Mouse (Mus musculus) forebrain, embryonic 12.5 days (tissue): Measurements from ENCODE around the gene Shroom3. TPM values are rescaled to one million over a fixed set of nuclear protein-coding genes. Genes with fewer than 3 reads are reported as not detected.

Experiments used
- ATAC-seq: fragments of 200-750 bp; cut with Nextera tagmentation; 2 replicates; pipeline ENCODE4 v1.8.0; 2017; ENCODE audit warnings: moderate TSS enrichment; ENCODE audit not compliant: low FRiP score
- H3K27ac ChIP-seq: fragments of 300-500 bp; sonication (generic); 2 replicates; pipeline ENCODE4 v1.5.1; 2016; ENCODE audit warnings: mild to moderate bottlenecking
- H3K27me3 ChIP-seq: fragments of 300-500 bp; sonication (generic); 2 replicates; pipeline ENCODE4 v1.6.1; 2016; ENCODE audit warnings: mild to moderate bottlenecking
- H3K36me3 ChIP-seq: fragments of 300-500 bp; sonication (generic); replicated peaks from 2 replicates; pipeline ENCODE4 v1.6.1; 2016; ENCODE audit warnings: mild to moderate bottlenecking
- H3K4me1 ChIP-seq: fragments of 300-500 bp; sonication (generic); 2 replicates; pipeline ENCODE4 v1.6.1; 2016
- H3K4me2 ChIP-seq: fragments of 300-500 bp; sonication (generic); 2 replicates; pipeline ENCODE4 v1.6.1; 2016; ENCODE audit warnings: mild to moderate bottlenecking, moderate library complexity
- H3K4me3 ChIP-seq: fragments of 300-500 bp; sonication (generic); replicated peaks from 2 replicates; pipeline ENCODE4 v1.5.1; 2016; ENCODE audit warnings: mild to moderate bottlenecking
- H3K9ac ChIP-seq: fragments of 300-500 bp; sonication (generic); 2 replicates; pipeline ENCODE4 v1.6.1; 2016; ENCODE audit warnings: mild to moderate bottlenecking
- H3K9me3 ChIP-seq: fragments of 300-500 bp; sonication (generic); 2 replicates; pipeline ENCODE4 v1.6.1; 2016
- WGBS: fragments of 180-500 bp; shearing (Covaris S2); methylation state at CpG from one replicate; pipeline ENCODE4 v1.1.7; 2016; 5-methylcytosine and 5-hydroxymethylcytosine counted together
- polyA plus RNA-seq: library from polyadenylated mRNA; unstranded; fragments of >200 nt; fragmentation: Nextera tagmentation; extraction: Ambion mirVana; gene quantifications from 2 replicates; pipeline ENCODE4 v1.2.1, GENCODE M21; 2016

Shroom3 gene
- polyA plus RNA-seq, 1 experiment from 2014 or later, result 6.6 TPM

GRCm38 (mm10) chr5:92763546-92763952, 80.3 kb downstream of the Shroom3 start:
- Histone ChIP-seq H3K4me2 (no peak overlapping the region), H3K27me3 (no peaks in the 10 kb centered on the region), H3K4me1 (no peaks in the 10 kb centered on the region), H3K27ac (no peak overlapping the region), H3K9me3 (no peaks in the 10 kb centered on the region), H3K4me3 (no peak overlapping the region), H3K9ac (no peak overlapping the region), H3K36me3 (no peaks in the 10 kb centered on the region)
- ATAC-seq, result no peak
- 61% methylated on average over 4 of the region's 4 CpGs for WGBS

GRCm38 (mm10) chr5:92766301-92766700, 83.1 kb downstream of the Shroom3 start:
- no peak overlapping the region for H3K9ac ChIP-seq
- no peaks in the 10 kb centered on the region for H3K9me3 ChIP-seq
- no peaks in the 10 kb centered on the region for H3K36me3 ChIP-seq
- no peaks in the 10 kb centered on the region for H3K4me1 ChIP-seq
- H3K27me3 ChIP-seq, result no peaks in the 10 kb centered on the region
- no peak for ATAC-seq
- H3K4me2 ChIP-seq, result no peak overlapping the region
- no peak overlapping the region for H3K27ac ChIP-seq
- H3K4me3 ChIP-seq, result no peak overlapping the region
- WGBS, result 82% methylated on average over 4 of the region's 4 CpGs

GRCm38 (mm10) chr5:92767194-92767777, 84.1 kb downstream of the Shroom3 start:
- H3K36me3 ChIP-seq, result no peaks in the 10 kb centered on the region
- no peaks in the 10 kb centered on the region for H3K4me1 ChIP-seq
- H3K27me3 ChIP-seq, result no peaks in the 10 kb centered on the region
- no peak overlapping the region for H3K27ac ChIP-seq
- no peaks in the 10 kb centered on the region for H3K9me3 ChIP-seq
- no peak overlapping the region for H3K9ac ChIP-seq
- WGBS, result 58% methylated on average over 7 of the region's 7 CpGs
- no peak overlapping the region for H3K4me2 ChIP-seq
- ATAC-seq, result no peak
- no peak overlapping the region for H3K4me3 ChIP-seq

- H3K27me3 ChIP-seq, result no peaks in the 10 kb centered on the region
- H3K9ac ChIP-seq, result no peak overlapping the region
- no peak overlapping the region for H3K4me3 ChIP-seq
- no peak for ATAC-seq
- no peaks in the 10 kb centered on the region for H3K36me3 ChIP-seq
- 78% methylated on average over 6 of the region's 6 CpGs for WGBS
- no peak overlapping the region for H3K4me2 ChIP-seq
- no peaks in the 10 kb centered on the region for H3K4me1 ChIP-seq
- no peak overlapping the region for H3K27ac ChIP-seq
- no peaks in the 10 kb centered on the region for H3K9me3 ChIP-seq
These were observed 84.6 kb downstream of the Shroom3 start for GRCm38 (mm10) chr5:92767857-92768291.

GRCm38 (mm10) chr5:92773821-92774220, 90.6 kb downstream of the Shroom3 start:
- H3K4me2 ChIP-seq, result no peak overlapping the region
- no peak for ATAC-seq
- no peaks in the 10 kb centered on the region for H3K36me3 ChIP-seq
- no peaks in the 10 kb centered on the region for H3K27me3 ChIP-seq
- no peaks in the 10 kb centered on the region for H3K4me1 ChIP-seq
- no peak overlapping the region for H3K9ac ChIP-seq
- H3K27ac ChIP-seq, result no peak overlapping the region
- no peaks in the 10 kb centered on the region for H3K9me3 ChIP-seq
- H3K4me3 ChIP-seq, result no peak overlapping the region
- 80% methylated on average over 3 of the region's 3 CpGs for WGBS

- Histone ChIP-seq H3K9me3 (no peaks in the 10 kb centered on the region), H3K4me1 (no peaks in the 10 kb centered on the region), H3K36me3 (no peaks in the 10 kb centered on the region), H3K4me3 (no peak overlapping the region), H3K4me2 (no peak overlapping the region), H3K27me3 (no peaks in the 10 kb centered on the region), H3K9ac (no peak overlapping the region), H3K27ac (no peak overlapping the region)
- ATAC-seq, result no peak
- WGBS, result 58% methylated on average over 2 of the region's 2 CpGs
These were observed 91.2 kb downstream of the Shroom3 start for GRCm38 (mm10) chr5:92774419-92774818.

GRCm38 (mm10) chr5:92774893-92775292, 91.7 kb downstream of the Shroom3 start:
- H3K4me3 ChIP-seq, result no peak overlapping the region
- H3K36me3 ChIP-seq, result no peaks in the 10 kb centered on the region
- H3K27ac ChIP-seq, result no peak overlapping the region
- H3K9ac ChIP-seq, result no peak overlapping the region
- H3K9me3 ChIP-seq, result no peaks in the 10 kb centered on the region
- H3K27me3 ChIP-seq, result no peaks in the 10 kb centered on the region
- ATAC-seq, result no peak
- no peak overlapping the region for H3K4me2 ChIP-seq
- 90% methylated on average over 3 of the region's 3 CpGs for WGBS
- no peaks in the 10 kb centered on the region for H3K4me1 ChIP-seq

GRCm38 (mm10) chr5:92778395-92778794, 95.2 kb downstream of the Shroom3 start:
- no peak for ATAC-seq
- Histone ChIP-seq H3K4me1 (peaks cover 6% of the 10 kb centered on the region; the same call in 1 of the 2 replicates), H3K27me3 (no peaks in the 10 kb centered on the region), H3K27ac (no peak overlapping the region), H3K4me3 (no peak overlapping the region), H3K9me3 (peaks cover 5% of the 10 kb centered on the region; the same call in 1 of the 2 replicates), H3K36me3 (peaks cover 8% of the 10 kb centered on the region; the same call in 1 of the 2 replicates), H3K9ac (no peak overlapping the region), H3K4me2 (no peak overlapping the region)
- 64% methylated on average over 8 of the region's 8 CpGs for WGBS

- Histone ChIP-seq H3K4me1 (peaks cover 14% of the 10 kb centered on the region), H3K4me2 (no peak overlapping the region), H3K4me3 (no peak overlapping the region), H3K27ac (no peak overlapping the region), H3K9me3 (peaks cover 5% of the 10 kb centered on the region; the same call in 1 of the 2 replicates), H3K36me3 (peaks cover 8% of the 10 kb centered on the region; the same call in 1 of the 2 replicates), H3K27me3 (no peaks in the 10 kb centered on the region), H3K9ac (no peak overlapping the region)
- ATAC-seq, result no peak
These were observed 97.8 kb downstream of the Shroom3 start for GRCm38 (mm10) chr5:92781082-92781481.

- H3K4me1 ChIP-seq, result peaks cover 18% of the 10 kb centered on the region
- peaks cover 8% of the 10 kb centered on the region; the same call in 1 of the 2 replicates for H3K36me3 ChIP-seq
- H3K9ac ChIP-seq, result no peak overlapping the region
- peaks cover 5% of the 10 kb centered on the region; the same call in 1 of the 2 replicates for H3K9me3 ChIP-seq
- no peak overlapping the region for H3K4me2 ChIP-seq
- WGBS, result 38% methylated on average over 6 of the region's 6 CpGs
- no peak overlapping the region for H3K27ac ChIP-seq
- no peak for ATAC-seq
- no peaks in the 10 kb centered on the region for H3K27me3 ChIP-seq
- no peak overlapping the region for H3K4me3 ChIP-seq
These were observed 101.0 kb downstream of the Shroom3 start for GRCm38 (mm10) chr5:92784037-92784860.

- no peak for ATAC-seq
These were observed 102.7 kb downstream of the Shroom3 start for GRCm38 (mm10) chr5:92785870-92786436.

GRCm38 (mm10) chr5:92788990-92789389, 105.8 kb downstream of the Shroom3 start:
- no peak overlapping the region for H3K4me2 ChIP-seq
- H3K27ac ChIP-seq, result no peak overlapping the region
- H3K9ac ChIP-seq, result no peak overlapping the region
- no peaks in the 10 kb centered on the region for H3K36me3 ChIP-seq
- H3K4me1 ChIP-seq, result peaks cover 9% of the 10 kb centered on the region
- ATAC-seq, result no peak
- no peaks in the 10 kb centered on the region for H3K9me3 ChIP-seq
- no peak overlapping the region for H3K4me3 ChIP-seq
- H3K27me3 ChIP-seq, result no peaks in the 10 kb centered on the region
- WGBS, result 75% methylated on average over 8 of the region's 8 CpGs

More at GRCm38 (mm10) chr5:92785870-92786436, 102.7 kb downstream of the Shroom3 start:
- no peak overlapping the region for H3K4me2 ChIP-seq
- no peak overlapping the region for H3K9ac ChIP-seq
- H3K36me3 ChIP-seq, result peaks cover 4% of the 10 kb centered on the region; the same call in 1 of the 2 replicates
- H3K9me3 ChIP-seq, result peaks cover 4% of the 10 kb centered on the region; the same call in 1 of the 2 replicates
- WGBS, result 86% methylated on average over 11 of the region's 11 CpGs
- H3K27ac ChIP-seq, result no peak overlapping the region
- H3K4me3 ChIP-seq, result no peak overlapping the region
- no peaks in the 10 kb centered on the region for H3K27me3 ChIP-seq
- H3K4me1 ChIP-seq, result peaks cover 18% of the 10 kb centered on the region
